Mouse (Mus musculus) right cerebral cortex, postnatal 25 days (tissue): ENCODE measurements at regions not wholly inside any gene's neighbourhood (a gene's known extent, or its start where the extent isn't known, plus 50 kb on each side); places are given as distances from the start of the nearest gene placed in this dataset.

Source experiments
- DNase-seq: peaks from one replicate; pipeline ENCODE4 v3.0.0; 2022

- peak; percentile 21 for DNase-seq
Measured at GRCm38 (mm10) chr12:42987018-42987606, 1223.0 kb downstream of the Dnajb9 start.

- no peak for DNase-seq
Measured at GRCm38 (mm10) chr12:42986505-42986904, 1223.6 kb downstream of the Dnajb9 start.

GRCm38 (mm10) chr12:42986096-42986495 lies 1224.0 kb downstream of the Dnajb9 start:
- no peak for DNase-seq

- DNase-seq = no peak
Measured at GRCm38 (mm10) chr12:42978828-42979227, 1231.3 kb downstream of the Dnajb9 start.

- DNase-seq = no peak
Measured at GRCm38 (mm10) chr12:42972766-42973165, 1237.4 kb downstream of the Dnajb9 start.

GRCm38 (mm10) chr12:42961535-42961934 lies 1248.6 kb downstream of the Dnajb9 start:
- no peak for DNase-seq

- no peak for DNase-seq
Measured at GRCm38 (mm10) chr12:42947961-42948360, 1262.2 kb downstream of the Dnajb9 start.

- no peak for DNase-seq
Measured at GRCm38 (mm10) chr12:42914374-42914773, 1295.8 kb downstream of the Dnajb9 start.
